ENCODE assay signal across 10 mouse cellular contexts in the genomic region with DNA sequence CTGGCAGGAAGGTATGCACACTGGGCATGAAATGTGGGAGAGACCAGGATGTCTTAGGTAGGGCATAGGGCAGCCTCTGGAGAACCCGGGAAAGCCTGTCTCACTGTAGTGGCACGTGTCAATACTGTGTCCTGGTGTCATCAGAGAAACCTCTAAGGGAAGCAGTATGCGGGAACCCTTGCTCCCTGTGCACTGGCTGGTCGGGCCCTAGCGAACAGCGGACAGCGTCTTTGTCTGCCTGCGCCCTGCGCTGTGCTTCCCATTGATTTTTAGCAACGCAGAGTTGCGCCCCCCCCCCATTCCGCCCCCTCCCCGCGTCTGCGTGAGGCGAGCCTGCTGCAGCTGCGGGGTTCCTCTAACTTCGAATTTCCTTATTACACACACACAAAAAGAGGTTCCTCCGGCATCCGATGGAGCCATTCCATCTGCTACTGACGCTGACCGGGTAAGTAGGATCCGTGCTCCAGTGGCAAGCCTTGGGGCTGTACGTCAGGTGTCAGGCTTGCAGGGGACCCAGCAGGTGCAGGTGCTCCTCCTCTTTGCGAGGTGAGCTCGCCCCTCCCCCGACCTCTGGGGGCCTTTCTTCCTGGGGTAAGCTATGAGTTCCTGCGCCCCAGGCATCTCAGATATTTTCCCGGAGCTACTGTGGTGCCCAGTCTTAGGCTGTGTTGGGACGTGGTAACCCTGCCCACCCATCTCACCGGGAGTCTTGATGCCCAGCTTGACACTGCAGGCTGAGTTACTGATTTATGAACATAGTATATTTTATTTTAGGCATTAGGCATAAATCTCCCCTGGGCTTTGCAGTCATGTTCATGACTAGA.
DNase-seq lines count a peak whose midpoint lies in the region; ATAC-seq and TF ChIP-seq lines count a peak whose summit lies in the region.
"Had no signal": no experiment of that assay in that cellular context is flagged by ENCODE, and none has a peak within 500 bp of the region (broad histone marks: within the 10 kb centered on the region; RNA-seq: fewer than 3 reads in every experiment).

No protein-coding gene starts in this region.

- peaks cover 28% of the 10 kb centered on the region for H3K27me3 ChIP-seq in lung, embryonic 14.5 days (ENCODE audit: insufficient read depth, low read length)
- peaks cover 13% of the 10 kb centered on the region for H3K27me3 ChIP-seq in forebrain, embryonic 11.5 days (ENCODE audit: control insufficient read depth, insufficient read depth, low read length)
- peaks cover 49% of the 10 kb centered on the region for H3K27me3 ChIP-seq in limb, embryonic 12.5 days
- H3K27me3 ChIP-seq in liver, postnatal 0 days (ENCODE audit: insufficient read depth, low read length), result peaks cover 22% of the 10 kb centered on the region; the same call in 1 of the 2 replicates

- TF ChIP-seq EP300 in liver, postnatal 0 days (IDR thresholded peaks at IDR 0.05; ENCODE audit: low read depth), result no peak

- no peak overlapping the region for H3K9ac ChIP-seq in lung, embryonic 14.5 days
- peak overlapping the region; percentile 50 for H3K9ac ChIP-seq in forebrain, embryonic 11.5 days (ENCODE audit: low read length)
- no peak overlapping the region for H3K9ac ChIP-seq in limb, embryonic 12.5 days (replicated peaks)
- H3K9ac ChIP-seq in liver, postnatal 0 days (replicated peaks), result no peak overlapping the region

- no peak for TF ChIP-seq CTCF in lung, embryonic 14.5 days (IDR thresholded peaks at IDR 0.05; ENCODE audit: low read depth)
- no peak for TF ChIP-seq CTCF in liver, postnatal 0 days (IDR thresholded peaks at IDR 0.05; ENCODE audit: low read depth)

- H3K27ac ChIP-seq in lung, embryonic 14.5 days (ENCODE audit: low read depth), result no peak overlapping the region
- H3K27ac ChIP-seq in forebrain, embryonic 11.5 days (ENCODE audit: low read depth, low read length), result no peak overlapping the region
- no peak overlapping the region for H3K27ac ChIP-seq in limb, embryonic 12.5 days
- no peak overlapping the region for H3K27ac ChIP-seq in liver, postnatal 0 days (ENCODE audit: low read depth)

- peak overlapping the region; percentile 45 for H3K4me2 ChIP-seq in lung, embryonic 14.5 days
- peak overlapping the region; percentile 59 for H3K4me2 ChIP-seq in forebrain, embryonic 11.5 days (ENCODE audit: low read depth, low read length, severe bottlenecking)
- peak overlapping the region; percentile 45 for H3K4me2 ChIP-seq in limb, embryonic 12.5 days
- no peak overlapping the region for H3K4me2 ChIP-seq in liver, postnatal 0 days (ENCODE audit: low read depth, low read length)

- 5% methylated on average over 31 of the region's 31 CpGs for WGBS in lung, embryonic 14.5 days
- WGBS in forebrain, embryonic 11.5 days, result 3% methylated on average over 30 of the region's 31 CpGs
- 3% methylated on average over 31 of the region's 31 CpGs for WGBS in limb, embryonic 12.5 days
- 6% methylated on average over 29 of the region's 31 CpGs for WGBS in liver, postnatal 0 days (ENCODE audit: insufficient replicate concordance)

- H3K9me3 ChIP-seq in lung, embryonic 14.5 days (ENCODE audit: low read depth, low read length), result no peaks in the 10 kb centered on the region
- H3K9me3 ChIP-seq in forebrain, embryonic 11.5 days (ENCODE audit: control insufficient read depth, low read length), result no peaks in the 10 kb centered on the region
- no peaks in the 10 kb centered on the region for H3K9me3 ChIP-seq in limb, embryonic 12.5 days
- H3K9me3 ChIP-seq in liver, postnatal 0 days (ENCODE audit: low read length), result no peaks in the 10 kb centered on the region

- H3K4me3 ChIP-seq in lung, embryonic 14.5 days (ENCODE audit: low read depth, low read length), result 0 out of 2 replicates have a peak overlapping the region, but pooled peaks have one; percentile 5
- H3K4me3 ChIP-seq in forebrain, embryonic 11.5 days (ENCODE audit: low read depth, low read length), result peak overlapping the region; percentile 29
- peak overlapping the region; percentile 22 for H3K4me3 ChIP-seq in limb, embryonic 12.5 days (replicated peaks)
- H3K4me3 ChIP-seq in liver, postnatal 0 days (ENCODE audit: low read depth, low read length), result no peak overlapping the region
- H3K4me3 ChIP-seq: myocyte had no signal

- no peaks in the 10 kb centered on the region for H3K4me1 ChIP-seq in lung, embryonic 14.5 days (ENCODE audit: insufficient read depth)
- H3K4me1 ChIP-seq in forebrain, embryonic 11.5 days (replicated peaks; ENCODE audit: control insufficient read depth, insufficient read depth, low read length), result peaks cover 9% of the 10 kb centered on the region; the same call in 1 of the 2 replicates
- H3K4me1 ChIP-seq in limb, embryonic 12.5 days (replicated peaks), result peaks cover 23% of the 10 kb centered on the region
- no peaks in the 10 kb centered on the region for H3K4me1 ChIP-seq in liver, postnatal 0 days (ENCODE audit: insufficient read depth)

- no peak; the same call in 1 of the 2 replicates for ATAC-seq in lung, embryonic 14.5 days (ENCODE audit: insufficient read depth)
- ATAC-seq in forebrain, embryonic 11.5 days (replicated peaks; ENCODE audit: low FRiP score), result 0 out of 2 replicates have a peak, but pooled peaks have one; percentile 46
- ATAC-seq in limb, embryonic 12.5 days (ENCODE audit: insufficient number of reproducible peaks, insufficient read depth, low FRiP score, low TSS enrichment, low read depth), result no peak
- ATAC-seq in liver, postnatal 0 days, result no peak

- H3K36me3 ChIP-seq in lung, embryonic 14.5 days (ENCODE audit: insufficient read depth), result no peaks in the 10 kb centered on the region
- H3K36me3 ChIP-seq in forebrain, embryonic 11.5 days (ENCODE audit: control insufficient read depth, insufficient read depth, low read length), result no peaks in the 10 kb centered on the region
- no peaks in the 10 kb centered on the region for H3K36me3 ChIP-seq in limb, embryonic 12.5 days
- no peaks in the 10 kb centered on the region for H3K36me3 ChIP-seq in liver, postnatal 0 days (replicated peaks; ENCODE audit: insufficient read depth, low read length)

- DNase-seq in lung, embryonic 14.5 days, result no peak
- no peak for DNase-seq in lung, postnatal 10 days
- DNase-seq in forebrain, embryonic 11.5 days (ENCODE audit: low spot score), result peak; percentile 54
- DNase-seq in retina, embryonic 14.5 days (ENCODE audit: low spot score), result peak; percentile 42
- DNase-seq in liver, postnatal 0 days, result no peak
- DNase-seq in spleen, adult 18-20 months, result no peak
- no peak for DNase-seq in gastrocnemius, postnatal 36 days
- DNase-seq: heart, postnatal 36 days had no signal

- intact Hi-C loops in gastrocnemius, postnatal 36 days (cut with DNase I), result no loop called here

Comparison
In these comparisons a context has a peak if more than half of its experiments do, and no peak if none do; other contexts are left out.
1. DNase-seq: peak in forebrain, embryonic 11.5 days (single experiment) and retina, embryonic 14.5 days (single experiment); none in lung, embryonic 14.5 days (single experiment), lung, postnatal 10 days (single experiment), liver, postnatal 0 days (single experiment), spleen, adult 18-20 months (0 of 2) and gastrocnemius, postnatal 36 days (0 of 2).